9 mouse cellular contexts compared by ENCODE assay signal in the genomic region with DNA sequence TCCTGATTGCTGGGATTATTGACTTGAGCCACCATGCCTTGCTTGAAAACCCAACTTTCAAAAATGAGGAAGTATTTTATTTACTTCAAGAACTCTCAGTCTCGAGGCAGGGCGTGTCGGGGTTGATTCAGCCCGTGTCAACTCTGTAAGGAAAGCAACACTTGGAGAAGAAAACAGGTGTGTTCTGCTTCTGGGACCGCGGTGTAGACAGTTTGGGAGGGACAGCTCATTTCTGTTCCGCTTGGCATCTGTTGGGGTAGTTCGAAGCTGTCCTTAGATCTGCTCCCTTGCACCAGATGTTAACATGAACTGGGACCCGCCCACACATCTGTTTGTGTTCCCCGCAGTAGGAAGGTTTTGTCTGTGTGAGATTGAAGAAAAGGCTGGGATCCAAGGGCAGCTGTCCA. TPM values are rescaled to one million over a fixed set of nuclear protein-coding genes. Genes with fewer than 3 reads are reported as not detected.
DNase-seq lines count a peak whose midpoint lies in the region; ATAC-seq lines count a peak whose summit lies in the region.
"Had no signal": no experiment of that assay in that cellular context is flagged by ENCODE, and none has a peak within 500 bp of the region (broad histone marks: within the 10 kb centered on the region; RNA-seq: fewer than 3 reads in every experiment).

No protein-coding gene starts in this region.

- DNase-seq in 3T3-L1 (ENCODE audit: low read depth, low spot score), result peak; percentile 38
- DNase-seq in R1 (ENCODE audit: low read depth, low spot score), result peak; percentile 55
- DNase-seq in induced T-regulatory cell, adult 2 months (ENCODE audit: low read depth), result peak; percentile 38
- no peak for DNase-seq in hindbrain, embryonic 14.5 days (ENCODE audit: low spot score)
- DNase-seq in left cerebral cortex, adult 9 months (ENCODE audit: low spot score in 2 of 2), result no peak
- no peak for DNase-seq in kidney, adult 9 months
- DNase-seq in kidney, postnatal 10 days, result no peak

- no peaks in the 10 kb centered on the region for H3K4me1 ChIP-seq in hindbrain, embryonic 14.5 days (replicated peaks; ENCODE audit: control insufficient read depth, insufficient read depth, low read length)

- H3K36me3 ChIP-seq in hindbrain, embryonic 14.5 days (replicated peaks; ENCODE audit: control insufficient read depth, insufficient read depth), result no peaks in the 10 kb centered on the region
- H3K36me3 ChIP-seq: kidney, embryonic 15.5 days had no signal

- no peak overlapping the region for H3K9ac ChIP-seq in hindbrain, embryonic 14.5 days
- H3K9ac ChIP-seq: kidney, embryonic 15.5 days had no signal

- peak; percentile 38 for ATAC-seq in megakaryocyte progenitor cell, adult 5-6 weeks (replicated peaks; ENCODE audit: poor library complexity)
- no peak for ATAC-seq in hindbrain, embryonic 14.5 days (ENCODE audit: low FRiP score)

- H3K4me3 ChIP-seq in hindbrain, embryonic 14.5 days (replicated peaks; ENCODE audit: low read length), result no peak overlapping the region
- H3K4me3 ChIP-seq: kidney, embryonic 15.5 days had no signal

- no peak overlapping the region for H3K4me2 ChIP-seq in hindbrain, embryonic 14.5 days (replicated peaks)
- H3K4me2 ChIP-seq: kidney, embryonic 15.5 days had no signal

- WGBS in hindbrain, embryonic 14.5 days, result 78% methylated on average over 10 of the region's 10 CpGs

- H3K9me3 ChIP-seq in hindbrain, embryonic 14.5 days (ENCODE audit: control insufficient read depth, low read length), result no peaks in the 10 kb centered on the region
- H3K9me3 ChIP-seq: kidney, embryonic 15.5 days had no signal

- no peaks in the 10 kb centered on the region for H3K27me3 ChIP-seq in hindbrain, embryonic 14.5 days (ENCODE audit: control insufficient read depth, insufficient read depth, low read length)
- H3K27me3 ChIP-seq: kidney, embryonic 15.5 days had no signal

- no peak overlapping the region for H3K27ac ChIP-seq in hindbrain, embryonic 14.5 days
- H3K27ac ChIP-seq: kidney, embryonic 15.5 days had no signal

RNA-seq across cellular contexts. Expression of a gene that starts 28.8 kb away (rescaled TPM):
- total RNA-seq in megakaryocyte progenitor cell, adult 5-6 weeks (2015), result 22.8 and 28.2 TPM in 2 replicates
- total RNA-seq in megakaryocyte progenitor cell, adult 5-6 weeks (2017), result 16.7 and 21.2 TPM in 2 replicates
- polyA plus RNA-seq in hindbrain, embryonic 14.5 days (2014; fragmentation: Nextera tagmentation; extraction: Ambion mirVana), result 2.1 and 4.3 TPM in 2 replicates

RNA-seq across cellular contexts. Expression of a gene that starts 38.7 kb away (rescaled TPM):
- 2.6 and 3.6 TPM in 2 replicates for total RNA-seq in megakaryocyte progenitor cell, adult 5-6 weeks (2015)
- 4.6 and 6.2 TPM in 2 replicates for total RNA-seq in megakaryocyte progenitor cell, adult 5-6 weeks (2017)
- 16.3 and 16.7 TPM in 2 replicates for polyA plus RNA-seq in hindbrain, embryonic 14.5 days (2014; fragmentation: Nextera tagmentation; extraction: Ambion mirVana)

RNA-seq across cellular contexts. Expression of a gene that starts 45.7 kb away (rescaled TPM):
- not detected in 2 replicates for total RNA-seq in megakaryocyte progenitor cell, adult 5-6 weeks (2015)
- not detected in 2 replicates for total RNA-seq in megakaryocyte progenitor cell, adult 5-6 weeks (2017)
- polyA plus RNA-seq in hindbrain, embryonic 14.5 days (2014; fragmentation: Nextera tagmentation; extraction: Ambion mirVana), result not detected in 2 replicates
- polyA plus RNA-seq: kidney, embryonic 15.5 days had no signal

RNA-seq across cellular contexts. Expression of a gene that starts 57.9 kb away (rescaled TPM):
- total RNA-seq in megakaryocyte progenitor cell, adult 5-6 weeks (2015), result 7.6 and 10.1 TPM in 2 replicates
- total RNA-seq in megakaryocyte progenitor cell, adult 5-6 weeks (2017), result 11.2 and 11.7 TPM in 2 replicates
- polyA plus RNA-seq in hindbrain, embryonic 14.5 days (2014; fragmentation: Nextera tagmentation; extraction: Ambion mirVana), result 16.9 and 21.5 TPM in 2 replicates

Comparison
In these comparisons a context has a peak if more than half of its experiments do, and no peak if none do; other contexts are left out.
1. DNase-seq: peak in 3T3-L1 (single experiment), R1 (single experiment) and induced T-regulatory cell, adult 2 months (single experiment); none in hindbrain, embryonic 14.5 days (single experiment), left cerebral cortex, adult 9 months (0 of 2), kidney, adult 9 months (single experiment) and kidney, postnatal 10 days (single experiment).